Mouse (Mus musculus) brain, embryonic 14.5 days (tissue): ENCODE measurements around the gene Hist2h2bb.

ENCODE experiments used
- CTCF ChIP-seq: fragments of 200-500 bp; IDR thresholded peaks from 2 replicates; pipeline ENCODE4 v1.5.1; 2012; ENCODE audit warnings: inconsistent platforms, mild to moderate bottlenecking, moderate library complexity, borderline replicate concordance; ENCODE audit not compliant: insufficient read depth, insufficient read length; ENCODE audit errors: extremely low read depth
- POLR2A ChIP-seq: fragments of 200-500 bp; IDR thresholded peaks from 2 replicates; pipeline ENCODE4 v1.6.1; 2012; ENCODE audit warnings: mild to moderate bottlenecking, inconsistent platforms, borderline replicate concordance; ENCODE audit not compliant: poor library complexity, insufficient read depth, insufficient read length, severe bottlenecking; ENCODE audit errors: extremely low read depth

- TF ChIP-seq CTCF (no peak), POLR2A (no peak)
These were observed 5.8 kb upstream of the Hist2h2bb start for GRCm38 (mm10) chr3:96263558-96264403.
